Mouse (Mus musculus) kidney, adult 11 months (tissue): Measurements from ENCODE around the gene Itpr1.

Experiments
- DNase-seq: peaks from one replicate; pipeline ENCODE4 v3.0.0; 2022

Gene Itpr1

DNA sequence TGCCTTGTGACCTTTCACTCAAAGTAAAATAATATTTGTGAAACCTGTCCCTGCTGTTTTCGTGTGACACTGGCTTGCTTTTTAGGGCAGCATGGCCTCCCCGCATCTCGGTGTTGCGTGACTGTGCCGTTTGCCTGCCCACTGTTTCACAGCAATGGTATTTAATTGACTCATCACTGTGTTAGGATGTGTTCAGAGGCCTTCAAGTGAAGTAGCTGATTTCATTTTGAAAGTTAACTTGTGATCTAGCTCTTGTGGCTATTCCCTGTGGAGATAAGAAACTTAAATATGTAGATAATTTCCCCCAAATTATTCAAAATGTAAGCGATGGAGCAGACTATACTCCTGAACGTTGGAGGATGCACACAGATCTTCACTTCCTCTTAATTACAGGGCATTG lies 115.4 kb downstream of the Itpr1 start:
- no peak for DNase-seq

DNA sequence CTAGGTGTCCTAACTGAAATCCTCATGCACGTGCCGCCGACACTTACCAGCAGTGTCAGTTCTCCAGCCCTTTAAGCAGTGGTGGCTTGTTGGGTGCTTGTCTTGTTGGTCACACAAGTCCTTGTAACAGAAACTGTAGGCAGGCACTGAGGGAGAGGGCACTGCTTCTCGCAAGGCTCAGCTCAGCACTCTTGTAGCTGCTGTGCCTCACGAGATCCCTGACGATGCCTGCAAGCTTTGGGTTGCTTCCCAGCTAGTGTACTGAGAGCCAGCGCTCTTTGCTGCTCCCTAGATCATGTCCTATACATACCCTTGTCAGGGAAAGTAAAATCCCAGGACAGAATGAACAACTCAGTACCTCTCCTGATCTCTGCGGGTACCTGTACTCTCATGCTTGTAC lies 117.6 kb downstream of the Itpr1 start:
- DNase-seq: no peak

- DNase-seq: no peak
Measured at GRCm38 (mm10) chr6:108331268-108331667, 118.4 kb downstream of the Itpr1 start.

- DNase-seq: no peak
Measured at GRCm38 (mm10) chr6:108334059-108334458, 121.2 kb downstream of the Itpr1 start.

GRCm38 (mm10) chr6:108335202-108335823 lies 122.4 kb downstream of the Itpr1 start:
- DNase-seq: no peak

- DNase-seq: no peak
Measured at GRCm38 (mm10) chr6:108336506-108336905, 123.6 kb downstream of the Itpr1 start.

DNA sequence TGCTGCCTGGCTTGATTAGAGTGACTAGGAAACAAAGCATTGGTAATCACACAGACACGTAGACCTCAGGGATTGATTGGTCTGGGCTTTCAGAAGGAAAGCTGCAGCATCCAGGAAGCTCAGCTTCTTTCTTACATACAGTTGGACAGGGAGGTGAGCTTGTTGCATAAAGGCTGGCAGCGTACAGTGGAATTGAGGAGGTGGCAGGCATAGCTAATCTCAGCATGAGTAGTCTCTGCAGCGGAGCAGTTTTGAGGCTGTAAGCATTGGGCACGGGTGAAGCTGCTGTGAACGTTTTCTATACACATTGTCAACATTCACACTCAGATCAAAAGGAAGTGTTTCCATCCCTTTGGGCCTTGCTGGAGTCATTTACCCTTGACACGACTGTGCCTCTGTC lies 124.4 kb downstream of the Itpr1 start:
- DNase-seq: no peak

DNA sequence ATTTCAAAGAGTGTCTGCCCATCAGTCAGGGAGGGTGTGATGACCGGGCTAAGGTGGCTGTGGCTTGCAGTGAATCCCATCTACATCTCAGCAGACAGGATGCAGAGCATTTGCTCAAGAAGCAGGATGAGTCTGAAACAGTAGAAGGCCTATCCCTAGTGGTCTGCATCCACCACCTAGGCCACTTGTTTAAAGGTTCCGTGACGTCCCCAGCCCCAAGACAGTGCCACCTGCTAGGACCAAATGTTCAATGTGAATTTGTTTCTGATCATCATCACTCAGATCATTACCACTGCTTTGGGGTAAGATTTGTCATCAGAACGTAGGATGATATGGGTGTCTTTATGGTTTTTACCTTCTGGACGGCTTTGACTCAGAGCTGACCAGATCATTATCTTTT lies 125.5 kb downstream of the Itpr1 start:
- no peak for DNase-seq

DNA sequence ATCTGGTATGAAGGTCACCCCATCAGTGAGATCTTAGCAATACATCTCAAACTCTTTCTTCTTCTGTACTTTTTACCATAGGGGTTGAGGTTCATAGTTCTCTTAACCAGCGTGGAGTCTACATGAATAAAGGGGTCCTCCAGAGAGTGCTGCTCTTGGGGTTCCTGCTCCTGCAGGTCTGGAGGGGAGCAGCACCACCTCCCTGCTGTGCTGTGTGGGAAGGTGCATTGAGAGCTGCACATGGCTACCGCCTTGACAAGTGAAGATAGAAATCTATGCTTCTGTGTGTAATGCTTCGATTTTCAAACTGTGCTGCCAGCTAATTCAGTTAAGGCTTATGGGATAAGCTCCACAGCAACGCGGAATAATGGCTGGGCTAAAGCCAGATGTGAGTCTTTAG lies 130.1 kb downstream of the Itpr1 start:
- no peak for DNase-seq

DNA sequence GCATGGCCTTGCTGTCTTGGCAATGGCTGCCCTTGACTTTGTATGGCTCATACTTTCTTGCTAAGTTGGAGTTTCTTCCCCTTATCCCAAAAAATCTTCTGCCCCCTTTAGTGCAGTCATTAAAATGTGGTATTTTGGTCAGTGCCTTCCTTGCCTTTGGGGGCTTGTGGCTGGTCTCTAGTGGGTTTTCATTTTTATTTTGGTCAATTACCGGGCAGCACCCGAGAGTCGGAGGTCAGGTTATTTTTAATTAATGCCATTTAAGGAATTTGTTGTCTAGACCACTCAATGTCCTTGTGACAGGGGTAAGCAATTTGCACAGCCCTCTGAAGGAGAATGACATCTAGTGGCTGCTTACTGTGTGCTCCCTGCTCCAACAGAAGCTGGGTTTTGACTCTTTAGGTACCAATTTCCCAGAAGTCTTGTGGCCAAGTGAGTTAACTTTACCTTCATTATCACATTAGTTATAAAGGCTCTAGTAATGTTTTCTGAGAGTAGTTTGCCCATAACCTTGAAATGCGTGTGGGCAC lies 130.9 kb downstream of the Itpr1 start:
- DNase-seq: no peak

DNA sequence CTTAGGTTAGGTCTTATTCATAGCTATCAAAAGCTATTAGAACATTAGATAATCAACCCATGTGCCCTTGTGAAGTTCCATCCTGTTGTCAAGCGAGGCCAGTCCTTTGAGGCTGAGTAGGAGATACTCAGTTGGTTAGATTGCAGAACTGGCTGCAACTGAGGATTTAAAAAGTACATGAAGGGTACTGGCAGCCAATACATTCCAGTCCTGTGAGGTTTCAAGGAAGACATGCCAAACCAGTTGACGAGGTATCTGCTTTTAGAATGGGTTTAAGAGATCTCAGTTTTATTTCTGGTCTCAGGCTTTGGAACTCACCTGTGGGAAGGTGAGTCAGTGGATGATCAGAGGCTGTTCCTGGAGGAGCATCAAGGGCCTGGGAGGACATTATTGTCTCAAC lies 137.9 kb downstream of the Itpr1 start:
- DNase-seq: no peak

- DNase-seq: no peak
Measured at GRCm38 (mm10) chr6:108351998-108352397, 139.1 kb downstream of the Itpr1 start.

GRCm38 (mm10) chr6:108367412-108367811 lies 154.5 kb downstream of the Itpr1 start:
- DNase-seq: no peak

GRCm38 (mm10) chr6:108369031-108369430 lies 156.1 kb downstream of the Itpr1 start:
- no peak for DNase-seq

GRCm38 (mm10) chr6:108371347-108371893 lies 158.5 kb downstream of the Itpr1 start:
- DNase-seq: no peak

DNA sequence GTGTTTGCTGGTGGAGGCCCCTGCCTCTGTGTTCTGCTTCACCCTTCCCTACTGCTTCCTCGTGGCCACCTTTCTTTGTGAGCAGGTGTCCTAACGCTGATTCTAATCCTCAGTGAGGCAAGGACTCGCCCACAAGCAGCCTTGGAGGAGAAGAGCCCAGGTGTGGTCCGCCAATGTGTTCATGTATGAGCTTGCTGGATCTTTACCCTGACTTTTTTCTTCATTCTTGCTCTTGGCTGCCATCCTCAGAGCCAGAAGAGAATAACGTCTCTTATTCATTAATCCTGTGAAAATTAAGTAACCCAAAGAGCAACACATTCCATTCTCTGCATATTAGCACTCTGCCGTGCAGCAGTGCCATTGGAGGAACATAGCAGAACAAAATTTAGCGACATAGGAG lies 161.1 kb downstream of the Itpr1 start:
- no peak for DNase-seq

- DNase-seq: no peak
Measured at GRCm38 (mm10) chr6:108379041-108379440, 166.1 kb downstream of the Itpr1 start.

GRCm38 (mm10) chr6:108380209-108380608 lies 167.3 kb downstream of the Itpr1 start:
- DNase-seq: no peak

GRCm38 (mm10) chr6:108390624-108391324 lies 177.9 kb downstream of the Itpr1 start:
- DNase-seq: peak; percentile 27

- no peak for DNase-seq
Measured at GRCm38 (mm10) chr6:108393131-108393530, 180.2 kb downstream of the Itpr1 start.

DNA sequence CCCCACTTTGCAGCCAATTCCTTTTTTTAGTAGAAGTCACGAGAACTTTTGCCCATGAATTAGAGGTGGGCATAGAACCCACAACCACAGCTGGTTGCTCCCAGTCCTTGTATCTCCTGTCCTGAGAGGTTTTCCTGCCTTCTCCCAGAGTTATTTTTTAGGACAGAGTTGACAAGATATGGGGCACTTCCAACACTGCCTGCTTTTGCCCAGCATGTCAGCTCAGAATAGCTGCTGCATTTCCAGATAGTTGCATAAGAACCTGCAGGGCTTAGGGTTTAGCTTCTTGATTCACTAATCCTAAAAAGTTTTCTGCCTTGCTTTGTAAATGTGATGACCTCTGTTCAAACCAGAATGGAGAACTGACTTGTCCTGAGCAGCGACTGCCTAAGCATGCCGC lies 185.1 kb downstream of the Itpr1 start:
- no peak for DNase-seq

DNA sequence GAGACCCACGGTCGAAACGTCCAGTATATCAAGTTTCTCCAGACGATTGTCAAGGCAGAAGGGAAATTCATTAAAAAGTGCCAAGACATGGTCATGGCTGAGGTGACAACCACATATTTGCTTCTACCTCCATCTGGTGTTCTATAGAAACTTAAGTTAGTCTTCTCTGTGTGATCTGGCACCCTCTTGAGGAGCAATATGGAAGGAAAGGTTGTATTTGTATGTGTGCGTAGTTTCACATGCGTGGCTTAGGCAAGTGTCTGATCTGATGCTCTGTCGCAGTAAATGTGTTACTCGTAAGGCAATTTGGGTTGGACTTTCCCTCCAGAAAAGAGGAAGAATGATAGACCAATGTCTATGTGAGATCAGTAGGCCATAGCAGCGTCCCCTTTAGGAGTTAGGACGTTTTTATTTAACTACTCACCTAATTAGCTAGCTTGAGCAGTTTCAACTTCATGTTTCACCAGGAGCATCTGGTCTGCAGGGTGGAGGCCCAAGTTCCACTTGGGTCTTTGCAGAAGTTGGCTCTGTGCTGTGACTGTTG lies 188.6 kb downstream of the Itpr1 start:
- no peak for DNase-seq

DNA sequence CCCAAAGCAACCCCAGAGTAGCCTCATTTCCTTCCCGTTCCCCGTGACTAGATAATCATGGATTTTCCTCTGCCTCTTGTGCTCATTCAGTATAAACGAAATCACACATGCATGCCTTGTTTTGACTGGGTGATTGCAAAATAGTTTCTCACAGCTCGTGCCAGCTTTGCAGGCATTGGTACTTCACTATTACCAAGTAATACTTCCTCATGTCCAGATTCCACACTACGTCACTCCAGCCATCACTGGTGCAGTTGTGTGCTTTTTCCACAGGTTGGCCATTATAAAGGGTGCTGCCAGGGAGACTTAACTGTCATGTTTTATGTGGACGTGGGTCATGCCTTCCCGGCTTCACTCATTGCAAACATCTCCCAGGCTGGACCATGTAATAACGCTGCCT lies 191.8 kb downstream of the Itpr1 start:
- no peak for DNase-seq

GRCm38 (mm10) chr6:108408053-108408452 lies 195.2 kb downstream of the Itpr1 start:
- peak; percentile 12 for DNase-seq
